Mouse (Mus musculus): ENCODE measurements around the gene Cdc26.

The Cdc26 gene

DNA sequence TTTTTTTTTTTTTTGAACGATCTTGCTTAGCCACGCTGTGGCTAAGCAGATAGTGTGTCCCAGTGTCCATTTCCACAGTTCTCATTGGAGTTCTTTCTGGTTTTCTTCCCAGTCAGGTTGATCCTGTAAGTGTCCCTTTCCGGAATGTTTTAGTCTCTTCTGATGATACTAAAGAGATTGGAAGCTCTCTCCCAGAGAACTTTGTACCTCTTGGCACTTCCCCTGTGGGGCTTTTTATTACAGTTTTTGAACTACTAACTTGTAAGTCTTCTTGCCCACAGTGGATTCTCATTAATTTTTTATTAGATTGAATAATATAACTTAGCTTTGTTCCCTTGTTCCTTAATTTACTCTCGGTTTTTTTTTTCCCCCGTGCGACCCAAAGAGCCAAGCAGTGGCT, 46.9 kb downstream of the Cdc26 start:
- DNase-seq (ENCODE audit: low spot score), result no peak

DNA sequence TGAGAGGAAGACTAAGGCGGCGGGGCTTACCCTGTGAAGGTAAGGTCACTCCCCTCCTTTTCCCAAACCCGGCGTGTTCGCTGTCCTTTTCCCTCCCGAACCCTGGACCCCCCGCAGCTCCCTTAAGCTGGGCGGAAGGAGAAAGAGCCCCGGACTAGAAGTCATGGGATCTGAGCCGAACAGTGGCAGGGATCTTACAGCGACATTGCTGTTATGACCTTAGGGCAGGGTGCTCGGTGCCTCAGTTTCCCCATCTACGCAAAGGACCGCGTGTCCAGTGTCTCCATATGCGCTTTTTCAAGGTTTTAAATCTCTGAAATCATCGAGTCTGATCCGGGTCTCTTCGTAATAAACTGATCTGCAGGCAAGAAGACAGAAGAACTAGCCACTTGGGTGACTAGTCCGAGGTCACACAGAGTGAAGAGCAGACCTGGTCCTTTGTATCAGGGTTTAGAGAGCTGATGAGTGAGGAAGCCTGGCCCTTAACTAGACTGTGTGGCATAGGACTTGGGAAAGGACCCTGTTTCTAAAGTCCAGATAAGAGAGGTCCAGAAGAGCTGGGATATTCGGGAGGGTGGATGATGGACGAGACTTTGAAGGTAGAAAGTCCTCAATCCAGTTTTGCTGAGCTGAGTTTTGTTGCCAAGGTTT, 47.5 kb downstream of the Cdc26 start:
- DNase-seq (ENCODE audit: low spot score), result no peak

DNA sequence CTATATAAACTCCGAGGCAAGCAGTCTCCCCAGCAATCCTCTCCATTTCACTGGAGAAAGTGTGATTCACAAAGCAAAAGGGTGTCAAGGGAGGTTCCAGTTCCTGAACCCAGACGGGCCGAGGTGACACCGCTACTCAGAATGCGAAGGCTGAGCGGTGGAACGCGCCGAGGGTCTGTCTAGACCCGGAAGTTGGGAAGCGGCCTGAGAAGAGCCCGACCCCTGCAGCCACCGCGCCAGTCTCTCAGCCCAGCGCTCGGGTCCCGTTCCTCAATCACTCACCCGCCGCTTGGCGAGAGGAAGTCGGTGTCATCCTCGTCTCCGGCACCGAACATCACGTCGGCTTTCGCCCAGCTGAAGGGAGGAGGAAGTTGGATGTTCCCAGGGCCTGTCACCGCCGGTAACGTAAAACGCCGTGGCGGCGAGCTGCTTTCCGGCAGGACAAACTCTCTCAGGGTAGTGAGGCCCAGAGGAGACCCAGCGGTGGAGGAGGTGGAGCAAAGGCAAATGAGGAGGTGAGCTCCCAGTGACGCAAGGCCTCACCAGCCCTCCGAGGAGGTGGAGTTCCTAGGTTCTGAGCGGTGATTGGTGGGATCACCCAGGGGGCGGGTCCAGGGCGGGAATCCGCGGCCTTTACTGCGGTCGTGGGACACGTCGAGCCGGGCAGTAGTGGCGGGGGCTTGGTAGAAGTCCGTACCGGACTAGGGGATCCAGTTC, 48.2 kb downstream of the Cdc26 start, which contains the start of the genes Fkbp15 and Slc31a1:
Gene Fkbp15, minus strand, starts transcription at position 461 of the 717 bp plus-strand sequence.
Gene Slc31a1, plus strand, starts transcription at position 640 of the 717 bp plus-strand sequence.
- DNase-seq (ENCODE audit: low spot score), result peak; percentile 96

DNA sequence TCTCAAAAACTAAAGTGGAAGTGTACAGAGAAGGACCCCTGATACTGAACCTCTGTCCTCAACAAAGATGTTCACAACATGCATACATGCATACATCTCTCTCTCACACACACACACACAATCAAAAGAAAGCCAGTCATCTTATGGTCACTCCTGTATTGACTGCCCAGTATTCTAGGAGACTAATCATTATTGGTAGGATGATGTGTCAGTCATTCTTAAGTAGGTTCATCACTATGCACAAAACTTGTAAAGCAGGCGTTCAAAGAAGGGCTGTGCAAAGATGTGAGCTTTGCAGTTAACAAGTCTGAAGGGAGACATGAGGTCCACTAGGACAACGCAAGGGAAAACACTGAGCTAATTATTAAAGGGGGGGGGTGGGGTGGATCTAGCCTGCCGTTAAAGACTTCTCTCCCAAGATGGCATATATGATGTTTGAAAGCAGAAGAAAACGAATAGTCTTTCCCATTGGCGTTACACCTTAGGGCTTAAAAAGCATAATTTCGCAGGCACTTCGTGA, 49.1 kb downstream of the Cdc26 start:
- no peak for DNase-seq (ENCODE audit: low spot score)

GRCm38 (mm10) chr4:62357631-62358148, 50.8 kb downstream of the Cdc26 start:
- DNase-seq (ENCODE audit: low spot score), result no peak

- no peak for DNase-seq (ENCODE audit: low spot score)
These were observed 59.1 kb downstream of the Cdc26 start for GRCm38 (mm10) chr4:62349371-62349770.

GRCm38 (mm10) chr4:62348329-62348705, 60.1 kb downstream of the Cdc26 start:
- DNase-seq (ENCODE audit: low spot score), result no peak

DNA sequence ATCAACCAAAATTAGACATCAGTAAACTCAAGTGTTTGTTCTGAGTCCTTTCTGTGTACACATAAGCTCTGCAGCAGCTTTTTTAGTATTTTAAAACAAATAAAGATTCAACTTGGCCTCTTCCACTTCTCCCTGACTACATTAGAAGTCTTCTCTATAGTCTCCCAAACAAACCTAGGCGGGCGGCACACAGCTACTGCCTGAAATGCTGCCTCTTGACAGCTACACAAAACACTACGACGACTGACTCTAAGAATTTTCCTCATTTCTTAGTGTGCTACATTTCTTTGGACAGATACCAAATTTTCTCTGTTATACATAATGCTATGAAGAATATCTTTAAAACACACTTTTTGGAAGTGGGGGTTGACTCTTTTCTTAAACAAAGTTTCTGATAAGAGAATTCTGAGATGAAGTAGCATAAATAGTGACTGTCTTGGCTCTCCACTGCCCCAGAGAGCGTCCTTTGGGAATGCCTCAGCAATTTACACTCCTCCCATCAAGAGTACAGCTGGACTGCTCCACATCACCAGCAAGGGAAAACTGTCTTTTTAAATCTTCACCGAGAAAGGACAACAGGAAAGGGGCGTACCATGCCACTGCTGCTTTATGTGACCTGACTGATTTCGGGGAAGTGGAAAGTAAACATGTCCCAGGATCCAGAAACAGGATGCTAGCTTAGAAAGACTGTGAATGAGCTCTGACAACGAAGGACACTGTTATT, 60.7 kb downstream of the Cdc26 start:
- DNase-seq (ENCODE audit: low spot score), result no peak

- no peak for DNase-seq (ENCODE audit: low spot score)
These were observed 62.6 kb downstream of the Cdc26 start for GRCm38 (mm10) chr4:62345827-62346226.

GRCm38 (mm10) chr4:62344000-62344399, 64.4 kb downstream of the Cdc26 start:
- no peak for DNase-seq (ENCODE audit: low spot score)

GRCm38 (mm10) chr4:62338536-62338935, 69.9 kb downstream of the Cdc26 start:
- no peak for DNase-seq (ENCODE audit: low spot score)
